Mouse (Mus musculus) E14TG2a.4 (cell line): Measurements from ENCODE around the gene Apeh.

ENCODE experiments used
- CTCF ChIP-seq: conservative IDR thresholded peaks from 2 replicates; pipeline ENCODE4 v1.5.1; 2014; ENCODE audit warnings: low read length
- NANOG ChIP-seq: IDR thresholded peaks from 2 replicates; pipeline ENCODE4 v1.6.1; 2014; ENCODE audit warnings: borderline replicate concordance, low read length, mixed read lengths
- POU5F1 ChIP-seq: IDR thresholded peaks from 2 replicates; pipeline ENCODE4 v1.6.1; 2014; ENCODE audit warnings: low read length, borderline replicate concordance

- TF ChIP-seq CTCF (no peak), NANOG (no peak), POU5F1 (no peak)
Measured at GRCm38 (mm10) chr9:108053665-108054225, 40.7 kb downstream of the Apeh start.
